Mouse (Mus musculus) hindbrain, embryonic 14.5 days (tissue): ENCODE data around the gene Slc43a3. TPM values are rescaled to one million over a fixed set of nuclear protein-coding genes. Genes with fewer than 3 reads are reported as not detected.

ENCODE experiments used
- ATAC-seq: fragments of 200-750 bp; cut with Nextera tagmentation; 2 replicates; pipeline ENCODE4 v1.8.0; 2017; ENCODE audit warnings: moderate number of reproducible peaks, mild to moderate bottlenecking, moderate TSS enrichment, moderate library complexity; ENCODE audit not compliant: low FRiP score
- DNase-seq: peaks from one replicate; pipeline ENCODE4 v3.0.0-alpha.2; 2015; ENCODE audit warnings: low spot score
- H3K27ac ChIP-seq: fragments of 300-500 bp; sonication (generic); 2 replicates; pipeline ENCODE4 v1.5.1; 2014; ENCODE audit warnings: mild to moderate bottlenecking, moderate library complexity
- H3K27me3 ChIP-seq: fragments of 300-500 bp; sonication (generic); 2 replicates; pipeline ENCODE4 v1.6.1; 2014; ENCODE audit warnings: mild to moderate bottlenecking, low read length, mixed read lengths; ENCODE audit not compliant: control insufficient read depth, insufficient read depth
- H3K36me3 ChIP-seq: fragments of 300-500 bp; sonication (generic); replicated peaks from 2 replicates; pipeline ENCODE4 v1.6.1; 2014; ENCODE audit not compliant: control insufficient read depth, insufficient read depth
- H3K4me1 ChIP-seq: fragments of 300-500 bp; sonication (generic); replicated peaks from 2 replicates; pipeline ENCODE4 v1.6.1; 2014; ENCODE audit warnings: antibody characterized with exemption, low read length, mixed read lengths; ENCODE audit not compliant: control insufficient read depth, insufficient read depth
- H3K4me2 ChIP-seq: fragments of 300-500 bp; sonication (generic); replicated peaks from 2 replicates; pipeline ENCODE4 v1.6.1; 2014; ENCODE audit warnings: mild to moderate bottlenecking, moderate library complexity
- H3K4me3 ChIP-seq: fragments of 300-500 bp; sonication (generic); replicated peaks from 2 replicates; pipeline ENCODE4 v1.5.1; 2014; ENCODE audit warnings: mild to moderate bottlenecking, low read length
- H3K9ac ChIP-seq: fragments of 300-500 bp; sonication (generic); 2 replicates; pipeline ENCODE4 v1.6.1; 2014
- H3K9me3 ChIP-seq: fragments of 300-500 bp; sonication (generic); 2 replicates; pipeline ENCODE4 v1.6.1; 2016; ENCODE audit warnings: low read length; ENCODE audit not compliant: control insufficient read depth
- WGBS: fragments of 180-500 bp; shearing (Covaris S2); extraction: QIAGEN DNeasy Blood & Tissue Kit; methylation state at CpG from one replicate; pipeline ENCODE4 v1.1.7; 2014; 5-methylcytosine and 5-hydroxymethylcytosine counted together
- microRNA-seq: library from miRNA; unstranded; fragments of <30 nt; microRNA quantifications from one replicate; pipeline ENCODE4, GENCODE M21; 2016
- polyA plus RNA-seq: library from polyadenylated mRNA; unstranded; fragments of >200 nt; fragmentation: Nextera tagmentation; extraction: Ambion mirVana; gene quantifications from 2 replicates; pipeline ENCODE4 v1.2.1, GENCODE M21; 2014

Gene Slc43a3
- polyA plus RNA-seq, 1 experiment from 2014 or later: 4.9 TPM

DNA sequence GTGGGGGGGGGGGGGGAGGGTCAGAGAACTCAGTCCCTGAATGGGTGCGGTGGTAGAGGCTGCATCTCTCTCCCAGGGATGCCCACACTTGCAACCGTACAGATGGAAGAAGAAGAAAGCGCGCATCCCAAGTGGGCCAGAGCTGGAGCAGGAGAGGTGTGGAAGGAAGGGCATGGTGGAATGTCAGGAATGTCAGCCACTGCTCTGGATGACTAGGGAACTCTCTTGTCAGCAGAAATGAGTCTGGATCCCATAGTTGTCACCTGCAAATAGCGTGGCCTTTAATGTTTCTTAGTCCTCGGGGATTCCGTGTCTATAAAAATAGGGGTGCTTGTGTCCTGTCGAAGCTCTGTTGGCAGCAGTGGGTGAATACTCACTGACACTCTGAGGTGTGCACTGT lies 66.2 kb downstream of the Slc43a3 start:
- no peak for ATAC-seq
- WGBS: 86% methylated on average over 8 of the region's 8 CpGs
- no peak overlapping the region for H3K4me3 ChIP-seq
- no peak for DNase-seq
- no peak overlapping the region for H3K9ac ChIP-seq
- H3K4me2 ChIP-seq: no peak overlapping the region
- no peaks in the 10 kb centered on the region for H3K36me3 ChIP-seq
- no peaks in the 10 kb centered on the region for H3K27me3 ChIP-seq
- no peak overlapping the region for H3K27ac ChIP-seq
- no peaks in the 10 kb centered on the region for H3K4me1 ChIP-seq
- no peaks in the 10 kb centered on the region for H3K9me3 ChIP-seq

- Histone ChIP-seq H3K27me3 (no peaks in the 10 kb centered on the region), H3K4me1 (no peaks in the 10 kb centered on the region), H3K36me3 (no peaks in the 10 kb centered on the region), H3K27ac (no peak overlapping the region), H3K9me3 (no peaks in the 10 kb centered on the region), H3K9ac (no peak overlapping the region), H3K4me3 (no peak overlapping the region), H3K4me2 (no peak overlapping the region)
- no peak for ATAC-seq
- DNase-seq: no peak
- 86% methylated on average over 4 of the region's 4 CpGs for WGBS
Observed at GRCm38 (mm10) chr2:85004341-85004740, 68.0 kb downstream of the Slc43a3 start.

- H3K9ac ChIP-seq: no peak overlapping the region
Observed at GRCm38 (mm10) chr2:85006600-85006999, 70.2 kb downstream of the Slc43a3 start.

DNA sequence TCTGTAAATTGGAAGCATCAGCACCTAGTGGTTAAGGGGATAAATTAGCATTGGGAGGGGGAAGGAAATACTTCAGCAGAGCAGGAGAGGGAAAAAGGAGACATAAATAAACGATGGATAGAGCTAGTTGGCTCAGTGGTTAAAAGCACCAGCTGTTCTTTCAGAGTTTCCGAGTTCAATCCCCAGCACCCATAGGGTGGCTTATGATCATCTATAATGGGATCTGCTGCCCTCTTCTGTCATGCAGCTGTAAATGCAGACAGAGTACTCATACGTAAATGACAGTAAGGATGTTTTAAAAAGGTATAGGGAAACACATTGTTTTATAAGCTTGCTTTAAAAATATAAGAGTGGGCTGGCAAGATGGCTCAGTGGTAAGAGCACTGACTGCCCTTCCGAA lies 71.3 kb downstream of the Slc43a3 start:
- Histone ChIP-seq H3K4me1 (no peaks in the 10 kb centered on the region), H3K9me3 (no peaks in the 10 kb centered on the region), H3K27me3 (no peaks in the 10 kb centered on the region), H3K36me3 (no peaks in the 10 kb centered on the region), H3K4me2 (no peak overlapping the region), H3K9ac (no peak overlapping the region), H3K4me3 (no peak overlapping the region), H3K27ac (no peak overlapping the region)
- 34% methylated on average over 4 of the region's 4 CpGs for WGBS
- peak; percentile 48; the same call in 1 of the 2 replicates for ATAC-seq
- peak; percentile 61 for DNase-seq

More at GRCm38 (mm10) chr2:85006600-85006999, 70.2 kb downstream of the Slc43a3 start:
- no peaks in the 10 kb centered on the region for H3K36me3 ChIP-seq
- H3K27ac ChIP-seq: no peak overlapping the region
- ATAC-seq: no peak
- H3K4me2 ChIP-seq: no peak overlapping the region
- no peak overlapping the region for H3K4me3 ChIP-seq
- no peaks in the 10 kb centered on the region for H3K9me3 ChIP-seq
- H3K4me1 ChIP-seq: no peaks in the 10 kb centered on the region
- 84% methylated on average over 7 of the region's 7 CpGs for WGBS
- no peak for DNase-seq
- H3K27me3 ChIP-seq: no peaks in the 10 kb centered on the region

Small RNA genes lying within 50 kb of the gene (microRNA-seq; reads per million reads assigned to microRNA genes)
- not detected for gene Gm24332

Other genes with a start within 250 kb of the Slc43a3 start
- gene Zdhhc5, start 221.4 kb upstream of the Slc43a3 start, polyA plus RNA-seq: 21.9 and 22.5 TPM in 2 replicates
- gene Clp1, start 209.2 kb upstream of the Slc43a3 start, polyA plus RNA-seq: 21.3 and 22.3 TPM in 2 replicates
- gene Ypel4, start 202.5 kb upstream of the Slc43a3 start, polyA plus RNA-seq: 12.5 and 13.1 TPM in 2 replicates
- 2.9 and 3.4 TPM in 2 replicates for gene Gm19426, start 192.9 kb upstream of the Slc43a3 start, polyA plus RNA-seq
- 36.2 and 36.3 TPM in 2 replicates for gene Serping1, start 161.1 kb upstream of the Slc43a3 start, polyA plus RNA-seq
- 18.6 and 24.0 TPM in 2 replicates for gene Ube2l6, start 137.8 kb upstream of the Slc43a3 start, polyA plus RNA-seq
- not detected in 2 replicates for gene Smtnl1, start 113.9 kb upstream of the Slc43a3 start, polyA plus RNA-seq
- 75.8 and 83.3 TPM in 2 replicates for gene Timm10, start 109.6 kb upstream of the Slc43a3 start, polyA plus RNA-seq
- 1.5 and 1.6 TPM in 2 replicates for gene Slc43a1, start 97.7 kb upstream of the Slc43a3 start, polyA plus RNA-seq
- 3.8 and 4.5 TPM in 2 replicates for gene Rtn4rl2, start 49.9 kb upstream of the Slc43a3 start, polyA plus RNA-seq
- not detected in 2 replicates for gene Prg2, start 43.9 kb downstream of the Slc43a3 start, polyA plus RNA-seq
- gene Prg3, start 51.6 kb downstream of the Slc43a3 start, polyA plus RNA-seq: not detected in 2 replicates
- 169 and 178 TPM in 2 replicates for gene Ssrp1, start 100.7 kb downstream of the Slc43a3 start, polyA plus RNA-seq
- 2.9 and 4.1 TPM in 2 replicates for gene P2rx3, start 100.9 kb downstream of the Slc43a3 start, polyA plus RNA-seq
- gene Tnks1bp1, start 111.4 kb downstream of the Slc43a3 start, polyA plus RNA-seq: 6.1 and 6.5 TPM in 2 replicates
- gene Aplnr, start 199.6 kb downstream of the Slc43a3 start, polyA plus RNA-seq: 29.2 and 35.2 TPM in 2 replicates